Mouse (Mus musculus) limb, embryonic 15.5 days (tissue): ENCODE measurements around the gene Cav3. TPM values are rescaled to one million over a fixed set of nuclear protein-coding genes. Genes with fewer than 3 reads are reported as not detected.

ENCODE experiments used
- polyA plus RNA-seq: library from polyadenylated mRNA; unstranded; fragments of >200 nt; fragmentation: Nextera tagmentation; extraction: Ambion mirVana; gene quantifications from 2 replicates; pipeline ENCODE4 v1.2.1, GENCODE M21; 2015

The Cav3 gene
- polyA plus RNA-seq, 1 experiment from 2014 or later, result 18.5 TPM

Other genes starting within 250 kb of the Cav3 start
- gene Lmcd1, start 185.7 kb upstream of the Cav3 start, polyA plus RNA-seq, result 26.6 and 61.5 TPM in 2 replicates
- 2.6 and 3.1 TPM in 2 replicates for gene Ssu2, start 71.5 kb upstream of the Cav3 start, polyA plus RNA-seq
- gene Oxtr, start 30.4 kb downstream of the Cav3 start, polyA plus RNA-seq, result 0.52 and 0.77 TPM in 2 replicates
- gene Rad18, start 237.2 kb downstream of the Cav3 start, polyA plus RNA-seq, result 31.8 and 33.1 TPM in 2 replicates